Mouse (Mus musculus) spleen, adult 18-20 months (tissue): ENCODE measurements around the gene Spsb2.
"Not testable (repeated sequence)": the region's sequence is repeated elsewhere in the genome, so short reads cannot be mapped to it uniquely, and the experiment has no call there.

Experiments used
- DNase-seq, 2 experiments: peaks; one replicate each; pipeline ENCODE4 v3.0.0; 2022; ENCODE audit warnings: mixed read lengths in 2 of 2

Gene Spsb2

GRCm38 (mm10) chr6:124803061-124803460 is 5.4 kb upstream of the Spsb2 start:
- no peak for DNase-seq

GRCm38 (mm10) chr6:124803691-124804090 is 4.8 kb upstream of the Spsb2 start:
- not testable (repeated sequence) for DNase-seq

- no peak for DNase-seq
These were observed 4.1 kb upstream of the Spsb2 start for GRCm38 (mm10) chr6:124804341-124804740.

GRCm38 (mm10) chr6:124805341-124806321 is 2.8 kb upstream of the Spsb2 start:
- DNase-seq = peak; percentile 72 to 78

- DNase-seq = no peak
These were observed 1.9 kb upstream of the Spsb2 start for GRCm38 (mm10) chr6:124806446-124807140.

- no peak for DNase-seq
These were observed 1.1 kb upstream of the Spsb2 start for GRCm38 (mm10) chr6:124807366-124807765.

GRCm38 (mm10) chr6:124807986-124808357 is 489 bp upstream of the Spsb2 start:
- DNase-seq = no peak

GRCm38 (mm10) chr6:124809052-124809774 is 752 bp downstream of the Spsb2 start:
- peak; percentile 71 to 82 for DNase-seq

- DNase-seq = no peak
These were observed 1.5 kb downstream of the Spsb2 start for GRCm38 (mm10) chr6:124809775-124810538.

GRCm38 (mm10) chr6:124810566-124811402 is 2.3 kb downstream of the Spsb2 start:
- not testable (repeated sequence) for DNase-seq

- DNase-seq = no peak
These were observed 2.9 kb downstream of the Spsb2 start for GRCm38 (mm10) chr6:124811403-124811665.

- no peak for DNase-seq
These were observed 3.5 kb downstream of the Spsb2 start for GRCm38 (mm10) chr6:124811701-124812560.

- no peak for DNase-seq
These were observed 4.4 kb downstream of the Spsb2 start for GRCm38 (mm10) chr6:124812848-124813247.

GRCm38 (mm10) chr6:124813496-124813895 is 5.0 kb downstream of the Spsb2 start:
- peak; percentile 40 to 55 for DNase-seq

- peak; percentile 80 to 86 for DNase-seq
These were observed 5.5 kb downstream of the Spsb2 start, which contains the start of gene Tpi1 for GRCm38 (mm10) chr6:124813933-124814332. Gene Tpi1, minus strand, starts transcription at chr6:124814296.

- DNase-seq = no peak
These were observed 6.0 kb downstream of the Spsb2 start for GRCm38 (mm10) chr6:124814448-124814847.

GRCm38 (mm10) chr6:124814858-124815774 is 6.7 kb downstream of the Spsb2 start:
- DNase-seq = no peak

GRCm38 (mm10) chr6:124816611-124817010 is 8.2 kb downstream of the Spsb2 start:
- no peak for DNase-seq

GRCm38 (mm10) chr6:124817125-124817524 is 8.7 kb downstream of the Spsb2 start:
- no peak for DNase-seq
